Mouse (Mus musculus) bone marrow, adult 2 months (tissue): ENCODE data around the gene Naa20.

Experiments used
- CTCF ChIP-seq: fragments of 200-500 bp; IDR thresholded peaks from 2 replicates; pipeline ENCODE4 v1.5.1; 2011; ENCODE audit warnings: low read length, control low read depth; ENCODE audit not compliant: control insufficient read depth, insufficient read depth
- POLR2A ChIP-seq: fragments of 200-500 bp; IDR thresholded peaks from 2 replicates; pipeline ENCODE4 v1.6.1; 2011; ENCODE audit warnings: low read depth, mild to moderate bottlenecking, control low read depth, low read length, borderline replicate concordance; ENCODE audit not compliant: control insufficient read depth

DNA sequence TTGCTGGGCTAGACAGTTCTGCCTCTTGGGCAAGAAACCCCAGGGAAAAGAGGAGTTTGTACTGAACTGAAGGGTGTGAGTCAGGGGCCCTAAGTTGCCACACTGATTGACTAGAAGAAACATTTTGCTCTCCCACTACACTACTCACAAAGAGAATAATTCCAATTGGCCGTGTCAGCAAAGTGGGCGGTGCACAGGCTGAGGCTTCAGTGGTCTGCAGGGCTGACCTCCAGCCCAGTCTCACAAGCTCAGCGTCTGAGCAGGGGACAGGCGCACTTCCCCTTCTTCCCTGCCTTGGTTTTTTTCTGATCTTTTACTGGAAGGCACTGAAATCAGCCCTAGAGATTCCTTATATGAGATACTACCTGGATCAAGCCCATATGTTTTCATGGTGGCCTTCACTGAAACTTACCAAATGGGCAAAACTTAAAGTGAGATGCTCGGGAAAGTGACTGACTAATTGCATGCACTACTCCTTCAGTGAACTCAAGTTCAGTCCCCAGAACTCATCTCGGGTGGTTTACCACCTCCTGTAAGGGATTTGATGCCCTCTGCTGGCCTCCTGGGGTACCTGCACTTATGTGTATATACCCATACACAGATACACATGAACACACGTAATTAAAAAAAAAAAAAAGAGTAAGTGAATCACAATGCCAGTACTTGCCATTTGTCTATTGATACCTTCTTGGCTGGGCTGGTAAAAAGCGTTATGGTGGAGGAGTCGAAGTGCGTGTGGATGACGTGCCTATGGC is 35.0 kb upstream of the Naa20 start:
- TF ChIP-seq POLR2A (no peak), CTCF (no peak)
